Mouse (Mus musculus) myocyte (in vitro differentiated cells): Measurements from ENCODE around the gene Dlg1.

Source experiments
- CEBPB ChIP-seq: IDR thresholded peaks from 2 replicates; pipeline ENCODE4 v1.6.1; 2011; ENCODE audit warnings: mild to moderate bottlenecking, moderate library complexity; ENCODE audit not compliant: poor library complexity, insufficient read depth, severe bottlenecking
- E2F4 ChIP-seq: IDR thresholded peaks from one replicate; pipeline ENCODE4 v1.6.1; 2011; ENCODE audit warnings: mild to moderate bottlenecking, control low read depth, moderate library complexity; ENCODE audit not compliant: insufficient read depth
- MAX ChIP-seq: IDR thresholded peaks from one replicate; pipeline ENCODE4 v1.6.1; 2011; ENCODE audit warnings: low read depth, mild to moderate bottlenecking, control low read depth
- MYOD1 ChIP-seq, 3 experiments: IDR thresholded peaks; one replicate each; pipeline ENCODE4 v1.6.1; 2011; ENCODE audit warnings: control low read depth in 2 of 3, low read depth in 2 of 3, mild to moderate bottlenecking in 2 of 3, moderate library complexity in 1 of 3; ENCODE audit not compliant: insufficient read length in 2 of 3, control insufficient read depth in 1 of 3
- MYOG ChIP-seq, 3 experiments: IDR thresholded peaks; one replicate each; pipeline ENCODE4 v1.6.1; 2011; ENCODE audit warnings: control low read depth in 2 of 3, low read depth in 2 of 3, mild to moderate bottlenecking in 2 of 3; ENCODE audit not compliant: insufficient read length in 2 of 3, control insufficient read depth in 1 of 3, insufficient read depth in 1 of 3
- POLR2A ChIP-seq: IDR thresholded peaks from one replicate; pipeline ENCODE4 v1.6.1; 2011; ENCODE audit warnings: low read depth, mild to moderate bottlenecking, control low read depth, moderate library complexity; ENCODE audit not compliant: insufficient read length
- POLR2AphosphoS2 ChIP-seq: IDR thresholded peaks from one replicate; pipeline ENCODE4 v1.6.1; 2011; ENCODE audit warnings: low read depth, control low read depth; ENCODE audit not compliant: insufficient read length
- REST ChIP-seq: IDR thresholded peaks from one replicate; pipeline ENCODE4 v1.6.1; 2011; ENCODE audit warnings: mild to moderate bottlenecking, control low read depth, moderate library complexity; ENCODE audit not compliant: insufficient read depth, insufficient read length
- SRF ChIP-seq: IDR thresholded peaks from one replicate; pipeline ENCODE4 v1.6.1; 2011; ENCODE audit warnings: low read depth; ENCODE audit not compliant: control insufficient read depth, insufficient read length
- TCF12 ChIP-seq: IDR thresholded peaks from one replicate; pipeline ENCODE4 v1.6.1; 2011; ENCODE audit warnings: mild to moderate bottlenecking, control low read depth; ENCODE audit not compliant: poor library complexity, insufficient read depth, severe bottlenecking
- TCF3 ChIP-seq: IDR thresholded peaks from one replicate; pipeline ENCODE4 v1.6.1; 2011; ENCODE audit warnings: low read depth, control low read depth; ENCODE audit not compliant: insufficient read length
- USF1 ChIP-seq: IDR thresholded peaks from one replicate; pipeline ENCODE4 v1.6.1; 2011; ENCODE audit warnings: low read depth, mild to moderate bottlenecking, control low read depth, moderate library complexity

DNA sequence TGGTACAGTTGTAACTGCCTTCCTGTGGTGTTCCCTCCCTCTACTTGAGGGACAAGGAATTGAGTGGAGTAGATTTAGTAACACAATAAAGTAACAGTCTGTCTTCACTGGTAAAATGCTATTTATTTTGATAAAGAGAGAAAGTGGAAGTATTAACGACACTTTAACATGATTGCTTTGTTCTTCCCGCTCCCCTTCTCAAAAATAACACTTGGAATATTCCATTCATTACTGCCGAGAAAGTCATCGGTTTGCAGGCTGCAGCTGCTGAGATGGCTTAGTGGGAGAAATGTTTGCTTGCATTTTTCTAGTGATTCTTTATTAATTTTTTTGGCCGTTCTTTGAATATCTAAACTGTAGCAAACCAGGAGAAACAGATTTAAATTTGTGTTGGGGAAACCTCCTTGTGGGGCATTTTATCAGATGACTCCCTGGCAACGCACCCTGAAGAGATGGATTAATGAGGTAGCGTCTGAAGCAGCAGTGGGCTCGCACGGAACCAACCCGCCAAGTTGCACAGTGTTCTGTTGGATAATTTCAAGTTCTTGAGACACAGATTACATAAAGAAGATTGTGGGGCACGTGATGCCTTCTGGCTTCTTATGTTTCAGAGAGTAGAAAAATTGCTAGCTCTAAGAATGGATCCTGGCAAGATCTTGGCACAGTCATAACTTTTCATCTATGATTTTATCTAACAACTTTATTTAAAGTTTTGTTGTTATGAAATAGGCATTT, 32.2 kb downstream of the Dlg1 start:
- no peak for TF ChIP-seq E2F4
- TF ChIP-seq TCF3 = no peak
- TF ChIP-seq USF1 = no peak
- no peak for TF ChIP-seq MYOG (IDR thresholded peaks at IDR 0.05; ENCODE audit: control insufficient read depth in 1 of 3, insufficient read depth in 1 of 3, insufficient read length in 2 of 3, low read depth in 2 of 3)
- no peak for TF ChIP-seq POLR2A
- TF ChIP-seq MAX = no peak
- TF ChIP-seq CEBPB = no peak
- no peak for TF ChIP-seq TCF12
- TF ChIP-seq POLR2AphosphoS2 = no peak
- TF ChIP-seq REST = no peak
- no peak for TF ChIP-seq SRF
- no peak for TF ChIP-seq MYOD1 (IDR thresholded peaks at IDR 0.05; ENCODE audit: control insufficient read depth in 1 of 3, insufficient read length in 2 of 3, low read depth in 2 of 3)
